ENCODE assay signal across 14 mouse cellular contexts in the genomic region with DNA sequence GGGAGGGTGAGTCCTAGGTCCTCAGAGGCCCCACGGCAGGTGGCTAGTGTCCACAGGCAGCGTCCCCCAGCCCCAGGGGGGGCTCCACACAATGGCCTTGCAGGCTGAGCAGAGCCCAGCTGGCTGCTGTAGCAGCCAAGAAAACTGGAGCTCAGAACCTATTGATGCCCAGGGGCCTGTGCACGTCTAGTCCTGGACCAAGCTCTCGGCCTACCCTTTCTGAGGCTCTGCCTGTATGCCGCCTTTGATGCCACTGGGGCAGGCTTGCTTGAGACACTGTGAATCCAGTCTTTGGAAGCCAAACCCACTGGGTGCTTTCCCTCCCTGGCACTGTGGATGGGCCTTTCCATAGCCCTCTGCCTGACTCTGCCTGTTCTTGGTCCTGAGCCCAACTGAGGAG. TPM values are rescaled to one million over a fixed set of nuclear protein-coding genes. Genes with fewer than 3 reads are reported as not detected.
DNase-seq lines count a peak whose midpoint lies in the region; ATAC-seq and TF ChIP-seq lines count a peak whose summit lies in the region.
"Had no signal": no experiment of that assay in that cellular context is flagged by ENCODE, and none has a peak within 500 bp of the region (broad histone marks: within the 10 kb centered on the region; RNA-seq: fewer than 3 reads in every experiment).

No protein-coding gene starts in this region.

- ATAC-seq in hindbrain, postnatal 0 days, result peak; percentile 33; the same call in 1 of the 2 replicates
- ATAC-seq in hindbrain, embryonic 12.5 days (ENCODE audit: low FRiP score), result no peak
- peak; percentile 39; the same call in 1 of the 2 replicates for ATAC-seq in forebrain, embryonic 16.5 days
- ATAC-seq in monocyte, adult 5-6 weeks (replicated peaks; ENCODE audit: insufficient number of reproducible peaks, low FRiP score, low TSS enrichment, poor library complexity, severe bottlenecking), result no peak
- no peak for ATAC-seq in kidney, embryonic 15.5 days (replicated peaks; ENCODE audit: low FRiP score)
- ATAC-seq: liver, embryonic 12.5 days had no signal

- intact Hi-C loops in left cerebral cortex, postnatal 10 days (cut with DNase I), result loop anchor here (5.0 kb wide), 1 partner anchor 38 kb away; no protein-coding TSS in a partner anchor

- H3K9ac ChIP-seq in hindbrain, postnatal 0 days (replicated peaks; ENCODE audit: low read length), result no peak overlapping the region
- H3K9ac ChIP-seq in hindbrain, embryonic 12.5 days, result no peak overlapping the region
- no peak overlapping the region for H3K9ac ChIP-seq in forebrain, embryonic 16.5 days (replicated peaks; ENCODE audit: low read depth, low read length)
- H3K9ac ChIP-seq in kidney, embryonic 15.5 days, result no peak overlapping the region
- H3K9ac ChIP-seq: liver, embryonic 12.5 days had no signal

- WGBS in hindbrain, postnatal 0 days, result 39% methylated on average over 5 of the region's 5 CpGs
- 71% methylated on average over 5 of the region's 5 CpGs for WGBS in hindbrain, embryonic 12.5 days
- WGBS in forebrain, embryonic 16.5 days, result 37% methylated on average over 5 of the region's 5 CpGs
- WGBS in kidney, embryonic 15.5 days, result 82% methylated on average over 5 of the region's 5 CpGs

- H3K4me3 ChIP-seq in hindbrain, postnatal 0 days (ENCODE audit: low read length), result no peak overlapping the region
- H3K4me3 ChIP-seq in hindbrain, embryonic 12.5 days, result no peak overlapping the region
- no peak overlapping the region for H3K4me3 ChIP-seq in forebrain, embryonic 16.5 days (replicated peaks; ENCODE audit: low read length)
- H3K4me3 ChIP-seq in kidney, embryonic 15.5 days (replicated peaks), result no peak overlapping the region
- H3K4me3 ChIP-seq: liver, embryonic 12.5 days had no signal

- no peaks in the 10 kb centered on the region for H3K27me3 ChIP-seq in hindbrain, postnatal 0 days (ENCODE audit: insufficient read depth, low read length)
- H3K27me3 ChIP-seq in hindbrain, embryonic 12.5 days, result no peaks in the 10 kb centered on the region
- H3K27me3 ChIP-seq in forebrain, embryonic 16.5 days (replicated peaks; ENCODE audit: control insufficient read depth, insufficient read depth, low read length), result no peaks in the 10 kb centered on the region
- no peaks in the 10 kb centered on the region for H3K27me3 ChIP-seq in kidney, embryonic 15.5 days

- peak overlapping the region; percentile 32; the same call in 1 of the 2 replicates for H3K27ac ChIP-seq in hindbrain, postnatal 0 days
- H3K27ac ChIP-seq in hindbrain, embryonic 12.5 days, result no peak overlapping the region
- no peak overlapping the region for H3K27ac ChIP-seq in forebrain, embryonic 16.5 days (ENCODE audit: low read length)
- no peak overlapping the region for H3K27ac ChIP-seq in kidney, embryonic 15.5 days
- H3K27ac ChIP-seq: liver, embryonic 12.5 days had no signal

- H3K36me3 ChIP-seq in hindbrain, postnatal 0 days (ENCODE audit: insufficient read depth, low read length), result no peaks in the 10 kb centered on the region
- no peaks in the 10 kb centered on the region for H3K36me3 ChIP-seq in hindbrain, embryonic 12.5 days
- no peaks in the 10 kb centered on the region for H3K36me3 ChIP-seq in forebrain, embryonic 16.5 days (ENCODE audit: control insufficient read depth, insufficient read depth)
- H3K36me3 ChIP-seq in kidney, embryonic 15.5 days, result no peaks in the 10 kb centered on the region
- H3K36me3 ChIP-seq: liver, embryonic 12.5 days had no signal

- no peaks in the 10 kb centered on the region for H3K9me3 ChIP-seq in hindbrain, postnatal 0 days (ENCODE audit: low read length)
- H3K9me3 ChIP-seq in hindbrain, embryonic 12.5 days (replicated peaks), result no peaks in the 10 kb centered on the region
- H3K9me3 ChIP-seq in forebrain, embryonic 16.5 days (ENCODE audit: control insufficient read depth, low read length), result no peaks in the 10 kb centered on the region
- H3K9me3 ChIP-seq in kidney, embryonic 15.5 days (replicated peaks), result no peaks in the 10 kb centered on the region
- H3K9me3 ChIP-seq: liver, embryonic 12.5 days had no signal

- DNase-seq in hindbrain, postnatal 0 days (ENCODE audit: low spot score), result peak; percentile 55
- peak; percentile 27 for DNase-seq in cerebellum, adult 9-11 months
- peak; percentile 35 to 42 for DNase-seq in left cerebral cortex, postnatal 10 days (ENCODE audit: extremely low spot score in 1 of 2, low spot score in 2 of 2)
- no peak for DNase-seq in urinary bladder, postnatal 25 days (ENCODE audit: low spot score)
- DNase-seq: heart, adult 18-20 months; kidney, postnatal 25 days; lung, postnatal 36 days had no signal

- no peak for TF ChIP-seq CTCF in hindbrain, postnatal 0 days (IDR thresholded peaks at IDR 0.05; ENCODE audit: low read depth)

- peaks cover 5% of the 10 kb centered on the region; the same call in 1 of the 2 replicates for H3K4me1 ChIP-seq in hindbrain, postnatal 0 days (ENCODE audit: insufficient read depth, low read length)
- peaks cover 21% of the 10 kb centered on the region for H3K4me1 ChIP-seq in hindbrain, embryonic 12.5 days
- peaks cover 20% of the 10 kb centered on the region for H3K4me1 ChIP-seq in forebrain, embryonic 16.5 days (replicated peaks; ENCODE audit: control insufficient read depth, insufficient read depth, low read length)
- peaks cover 11% of the 10 kb centered on the region for H3K4me1 ChIP-seq in kidney, embryonic 15.5 days
- H3K4me1 ChIP-seq: liver, embryonic 12.5 days had no signal

- no peak overlapping the region for H3K4me2 ChIP-seq in hindbrain, postnatal 0 days (ENCODE audit: low read depth, low read length)
- H3K4me2 ChIP-seq in hindbrain, embryonic 12.5 days (replicated peaks), result no peak overlapping the region
- no peak overlapping the region for H3K4me2 ChIP-seq in forebrain, embryonic 16.5 days (ENCODE audit: low read length)
- H3K4me2 ChIP-seq in kidney, embryonic 15.5 days, result no peak overlapping the region
- H3K4me2 ChIP-seq: liver, embryonic 12.5 days had no signal

RNA-seq across cellular contexts. Expression of a gene that starts 22.4 kb away (rescaled TPM):
- total RNA-seq in hindbrain, postnatal 0 days (2014; rRNA removed), result 2.3 and 2.5 TPM in 2 replicates
- polyA plus RNA-seq in hindbrain, postnatal 0 days (2015; fragmentation: Nextera tagmentation; extraction: Ambion mirVana), result 0.84 and 1.2 TPM in 2 replicates
- 0.14 TPM in 1 of 2 replicates, not detected in the other for polyA plus RNA-seq in hindbrain, embryonic 12.5 days (2016; fragmentation: Nextera tagmentation; extraction: Ambion mirVana)
- 0.32 and 0.44 TPM in 2 replicates for polyA plus RNA-seq in forebrain, embryonic 16.5 days (2015; fragmentation: Nextera tagmentation; extraction: Ambion mirVana)
- under 1 TPM; 0.34 to 0.55 TPM for total RNA-seq in left cerebral cortex, postnatal 10 days (2021)
- not detected in 3 replicates for total RNA-seq in monocyte, adult 5-6 weeks (2017)
- polyA plus RNA-seq in kidney, embryonic 15.5 days (2015; fragmentation: Nextera tagmentation; extraction: Ambion mirVana), result not detected in 2 replicates
- total RNA-seq: heart, adult 18-20 months; hematopoietic stem cell, adult 5-6 weeks had no signal
- polyA plus RNA-seq: liver, embryonic 12.5 days had no signal

RNA-seq across cellular contexts. Expression of a gene that starts 51.0 kb away (rescaled TPM):
- total RNA-seq in hindbrain, postnatal 0 days (2014; rRNA removed), result 52.1 and 54.5 TPM in 2 replicates
- 28.9 and 31.5 TPM in 2 replicates for polyA plus RNA-seq in hindbrain, postnatal 0 days (2015; fragmentation: Nextera tagmentation; extraction: Ambion mirVana)
- polyA plus RNA-seq in hindbrain, embryonic 12.5 days (2016; fragmentation: Nextera tagmentation; extraction: Ambion mirVana), result 11.8 and 12.7 TPM in 2 replicates
- polyA plus RNA-seq in forebrain, embryonic 16.5 days (2015; fragmentation: Nextera tagmentation; extraction: Ambion mirVana), result 26.1 and 26.8 TPM in 2 replicates
- 10 to 100 TPM; 45.3 to 56.2 TPM for total RNA-seq in left cerebral cortex, postnatal 10 days (2021)
- 1.2 TPM in 1 of 3 replicates, not detected in the others for total RNA-seq in monocyte, adult 5-6 weeks (2017)
- 5.1 and 5.9 TPM in 2 replicates for polyA plus RNA-seq in kidney, embryonic 15.5 days (2015; fragmentation: Nextera tagmentation; extraction: Ambion mirVana)
- total RNA-seq: CH12.LX; hematopoietic stem cell, adult 5-6 weeks had no signal

RNA-seq across cellular contexts. Expression of a gene that starts 59.4 kb away (rescaled TPM):
- 38.1 and 45.1 TPM in 2 replicates for total RNA-seq in hindbrain, postnatal 0 days (2014; rRNA removed)
- polyA plus RNA-seq in hindbrain, postnatal 0 days (2015; fragmentation: Nextera tagmentation; extraction: Ambion mirVana), result 21.4 and 22.4 TPM in 2 replicates
- 25.7 and 26.2 TPM in 2 replicates for polyA plus RNA-seq in hindbrain, embryonic 12.5 days (2016; fragmentation: Nextera tagmentation; extraction: Ambion mirVana)
- polyA plus RNA-seq in forebrain, embryonic 16.5 days (2015; fragmentation: Nextera tagmentation; extraction: Ambion mirVana), result 18.3 and 19.4 TPM in 2 replicates
- total RNA-seq in left cerebral cortex, postnatal 10 days (2021), result 10 to 100 TPM; 22.2 to 23.4 TPM
- total RNA-seq in monocyte, adult 5-6 weeks (2017), result 10.4 to 17.8 TPM (median 11.8 TPM) in 3 replicates
- 30.9 and 32.1 TPM in 2 replicates for polyA plus RNA-seq in kidney, embryonic 15.5 days (2015; fragmentation: Nextera tagmentation; extraction: Ambion mirVana)

Comparison
In these comparisons a context has a peak if more than half of its experiments do, and no peak if none do; other contexts are left out.
1. ATAC-seq: peak in hindbrain, postnatal 0 days (single experiment) and forebrain, embryonic 16.5 days (single experiment); none in hindbrain, embryonic 12.5 days (single experiment), monocyte, adult 5-6 weeks (single experiment) and kidney, embryonic 15.5 days (single experiment).